Mouse (Mus musculus) kidney, adult 2 months (tissue): ENCODE measurements around the gene Adgrf1.

ENCODE experiments used
- CTCF ChIP-seq: fragments of 200-500 bp; conservative IDR thresholded peaks from 2 replicates; pipeline ENCODE4 v1.5.1; 2011; ENCODE audit warnings: low read depth, mild to moderate bottlenecking, control low read depth, low read length, moderate library complexity, mixed read lengths; ENCODE audit not compliant: insufficient read depth, insufficient read length
- POLR2A ChIP-seq: fragments of 200-500 bp; IDR thresholded peaks from one replicate; pipeline ENCODE4 v1.6.1; 2011; ENCODE audit warnings: low read depth, low read length, control low read depth

DNA sequence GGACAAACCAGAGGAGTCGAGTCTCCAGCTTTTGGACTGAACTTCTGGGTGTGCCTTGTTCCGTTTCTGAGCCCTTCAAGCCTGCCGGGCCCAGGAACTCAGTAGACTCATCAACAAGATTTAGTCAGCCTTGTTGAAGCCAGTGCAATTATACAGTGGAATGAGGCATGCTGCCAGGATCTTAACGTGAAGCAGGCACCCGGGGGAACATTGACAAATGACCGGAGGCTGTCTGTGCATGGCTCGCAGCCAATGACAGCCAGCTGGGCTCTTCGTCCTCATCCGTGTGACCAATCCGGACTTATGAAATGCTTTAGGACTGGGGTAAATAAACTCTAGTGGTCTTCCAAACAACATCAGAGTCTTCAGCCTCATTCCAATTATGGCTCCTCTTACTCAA is 29.0 kb upstream of the Adgrf1 start:
- TF ChIP-seq POLR2A (no peak), CTCF (no peak)
